In genomic region chr17:34093199-34093874, GRCm38 (mm10) we compare ENCODE assay signal across 10 mouse cellular contexts. TPM values are rescaled to one million over a fixed set of nuclear protein-coding genes. Genes with fewer than 3 reads are reported as not detected.
DNase-seq lines count a peak whose midpoint lies in the region; ATAC-seq lines count a peak whose summit lies in the region.
"Had no signal": no experiment of that assay in that cellular context is flagged by ENCODE, and none has a peak within 500 bp of the region (broad histone marks: within the 10 kb centered on the region; RNA-seq: fewer than 3 reads in every experiment).

No protein-coding gene starts in this region.

- no peaks in the 10 kb centered on the region for H3K36me3 ChIP-seq in heart, embryonic 11.5 days (ENCODE audit: control insufficient read depth, insufficient read depth, low read length)
- no peaks in the 10 kb centered on the region for H3K36me3 ChIP-seq in limb, embryonic 15.5 days
- H3K36me3 ChIP-seq: neural tube, embryonic 13.5 days had no signal

- peak overlapping the region; percentile 31 for H3K4me2 ChIP-seq in heart, embryonic 11.5 days
- H3K4me2 ChIP-seq in limb, embryonic 15.5 days = 0 out of 2 replicates have a peak overlapping the region, but pooled peaks have one; percentile 14
- H3K4me2 ChIP-seq: neural tube, embryonic 13.5 days had no signal

- H3K27ac ChIP-seq in heart, embryonic 11.5 days (ENCODE audit: low read depth, low read length) = no peak overlapping the region
- H3K27ac ChIP-seq in limb, embryonic 15.5 days = no peak overlapping the region
- H3K27ac ChIP-seq: neural tube, embryonic 13.5 days had no signal

- peak; percentile 77 for ATAC-seq in heart, embryonic 11.5 days (replicated peaks; ENCODE audit: insufficient number of reproducible peaks, low FRiP score, low TSS enrichment)
- ATAC-seq in limb, embryonic 15.5 days (ENCODE audit: insufficient number of reproducible peaks, low FRiP score, low TSS enrichment, low read depth) = peak; percentile 23; the same call in 1 of the 2 replicates

- H3K4me1 ChIP-seq in heart, embryonic 11.5 days (ENCODE audit: control insufficient read depth, insufficient read depth, low read length) = peaks cover 4% of the 10 kb centered on the region; the same call in 1 of the 2 replicates
- no peaks in the 10 kb centered on the region for H3K4me1 ChIP-seq in limb, embryonic 15.5 days
- H3K4me1 ChIP-seq: neural tube, embryonic 13.5 days had no signal

- 28% methylated on average over 7 of the region's 7 CpGs for WGBS in heart, embryonic 11.5 days (ENCODE audit: insufficient replicate concordance)
- WGBS in limb, embryonic 15.5 days = 27% methylated on average over 7 of the region's 7 CpGs

- H3K4me3 ChIP-seq in heart, embryonic 11.5 days (ENCODE audit: low read depth, low read length) = no peak overlapping the region
- no peak overlapping the region for H3K4me3 ChIP-seq in limb, embryonic 15.5 days
- H3K4me3 ChIP-seq: neural tube, embryonic 13.5 days had no signal

- H3K27me3 ChIP-seq in heart, embryonic 11.5 days (ENCODE audit: control insufficient read depth, insufficient read depth, low read length) = no peaks in the 10 kb centered on the region
- H3K27me3 ChIP-seq in limb, embryonic 15.5 days = no peaks in the 10 kb centered on the region
- H3K27me3 ChIP-seq: neural tube, embryonic 13.5 days had no signal

- no peak for DNase-seq in heart, adult 18-20 months
- DNase-seq in spleen, adult 18-20 months = peak; percentile 51 to 65
- DNase-seq in spleen, postnatal 14 days (ENCODE audit: low spot score in 2 of 2) = no peak
- DNase-seq in thymus, postnatal 36 days = peak; percentile 60 to 75
- DNase-seq in adrenal gland, postnatal 14 days = no peak
- no peak for DNase-seq in frontal cortex, postnatal 14 days (ENCODE audit: low spot score in 2 of 2)
- DNase-seq: cerebellum, adult 11-12 months had no signal

- H3K9me3 ChIP-seq in heart, embryonic 11.5 days (replicated peaks; ENCODE audit: control insufficient read depth, low read length) = no peaks in the 10 kb centered on the region
- H3K9me3 ChIP-seq in limb, embryonic 15.5 days = no peaks in the 10 kb centered on the region
- H3K9me3 ChIP-seq: neural tube, embryonic 13.5 days had no signal

- no peak overlapping the region for H3K9ac ChIP-seq in heart, embryonic 11.5 days (ENCODE audit: low read depth, low read length)
- H3K9ac ChIP-seq in limb, embryonic 15.5 days = no peak overlapping the region
- H3K9ac ChIP-seq: neural tube, embryonic 13.5 days had no signal

RNA-seq across cellular contexts. Expression of gene H2-Oa, which starts 1.2 kb away (rescaled TPM):
- 0.34 and 1.2 TPM in 2 replicates for polyA plus RNA-seq in heart, embryonic 11.5 days (2014; fragmentation: Nextera tagmentation; extraction: Ambion mirVana)
- total RNA-seq in heart, adult 18-20 months (2021) = 1 to 10 TPM in 1 of 2 experiments, not detected in 1; 1.6 TPM
- 0.61 and 0.79 TPM in 2 replicates for polyA plus RNA-seq in limb, embryonic 15.5 days (2015; fragmentation: Nextera tagmentation; extraction: Ambion mirVana)
- total RNA-seq in adrenal gland, postnatal 14 days (2021) = 0.33 and 4.1 TPM in 2 replicates

RNA-seq across cellular contexts. Expression of gene H2-DMa, which starts 26.0 kb away (rescaled TPM):
- 6.2 and 8.1 TPM in 2 replicates for polyA plus RNA-seq in heart, embryonic 11.5 days (2014; fragmentation: Nextera tagmentation; extraction: Ambion mirVana)
- total RNA-seq in heart, adult 18-20 months (2021) = 1 to 10 TPM; 5.9 to 7.2 TPM
- 13.4 and 15.2 TPM in 2 replicates for polyA plus RNA-seq in limb, embryonic 15.5 days (2015; fragmentation: Nextera tagmentation; extraction: Ambion mirVana)
- total RNA-seq in adrenal gland, postnatal 14 days (2021) = 8.0 and 18.8 TPM in 2 replicates

RNA-seq across cellular contexts. Expression of gene Brd2, which starts 29.1 kb away (rescaled TPM):
- polyA plus RNA-seq in heart, embryonic 11.5 days (2014; fragmentation: Nextera tagmentation; extraction: Ambion mirVana) = 59.7 and 105 TPM in 2 replicates
- total RNA-seq in heart, adult 18-20 months (2021) = 10 to 100 TPM; 64.5 to 79.0 TPM
- polyA plus RNA-seq in limb, embryonic 15.5 days (2015; fragmentation: Nextera tagmentation; extraction: Ambion mirVana) = 104 and 112 TPM in 2 replicates
- 198 and 203 TPM in 2 replicates for total RNA-seq in adrenal gland, postnatal 14 days (2021)

RNA-seq across cellular contexts. Expression of gene H2-DMb2, which starts 49.8 kb away (rescaled TPM):
- 0.20 TPM in 1 of 2 replicates, not detected in the other for polyA plus RNA-seq in heart, embryonic 11.5 days (2014; fragmentation: Nextera tagmentation; extraction: Ambion mirVana)
- total RNA-seq in heart, adult 18-20 months (2021) = 1 to 10 TPM; 2.0 to 7.5 TPM
- 0.37 and 0.38 TPM in 2 replicates for polyA plus RNA-seq in limb, embryonic 15.5 days (2015; fragmentation: Nextera tagmentation; extraction: Ambion mirVana)
- total RNA-seq in adrenal gland, postnatal 14 days (2021) = 2.7 and 17.0 TPM in 2 replicates
- polyA plus RNA-seq: neural tube, embryonic 13.5 days had no signal

RNA-seq across cellular contexts. Expression of gene Col11a2, which starts 54.1 kb away (rescaled TPM):
- polyA plus RNA-seq in heart, embryonic 11.5 days (2014; fragmentation: Nextera tagmentation; extraction: Ambion mirVana) = 0.31 and 0.70 TPM in 2 replicates
- total RNA-seq in heart, adult 18-20 months (2021) = 1 to 10 TPM in 1 of 2 experiments, under 1 TPM in 1; 0.55 to 1.7 TPM
- polyA plus RNA-seq in limb, embryonic 15.5 days (2015; fragmentation: Nextera tagmentation; extraction: Ambion mirVana) = 94.4 and 96.5 TPM in 2 replicates
- total RNA-seq in adrenal gland, postnatal 14 days (2021) = 1.1 and 2.6 TPM in 2 replicates

Comparison
In these comparisons a context has a peak if more than half of its experiments do, and no peak if none do; other contexts are left out.
1. DNase-seq: peak in spleen, adult 18-20 months (2 of 2) and thymus, postnatal 36 days (2 of 2); none in heart, adult 18-20 months (0 of 2), spleen, postnatal 14 days (0 of 2), adrenal gland, postnatal 14 days (single experiment) and frontal cortex, postnatal 14 days (0 of 2).